Mouse (Mus musculus): ENCODE measurements around the gene March1. TPM values are rescaled to one million over a fixed set of nuclear protein-coding genes. Genes with fewer than 3 reads are reported as not detected.

March1 gene
- polyA plus RNA-seq, 2 experiments: 0.41 to 0.62 TPM

DNA sequence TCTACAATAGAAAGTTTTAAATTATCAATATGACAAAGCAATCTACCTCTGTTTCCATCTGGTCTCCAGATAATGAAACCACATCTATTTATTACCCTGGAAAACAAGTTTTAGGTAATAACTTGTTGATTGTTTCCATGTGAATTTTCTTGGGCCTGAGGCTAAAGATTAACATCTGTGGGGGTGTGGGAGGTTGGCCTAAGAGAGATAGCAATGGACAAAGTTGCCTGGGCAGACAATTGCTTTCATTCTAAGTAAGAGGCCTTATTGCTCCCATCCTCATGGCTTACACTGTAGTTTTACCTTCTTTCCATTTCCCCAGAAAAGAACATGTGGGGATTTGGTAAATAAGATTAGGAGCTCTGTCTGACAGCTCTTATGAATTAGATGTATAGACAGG, 125.4 kb downstream of the March1 start:
- DNase-seq (ENCODE audit: low spot score): peak; percentile 3
- no peaks in the 10 kb centered on the region for H3K27me3 ChIP-seq (ENCODE audit: control insufficient read depth, insufficient read depth, low read length)

DNA sequence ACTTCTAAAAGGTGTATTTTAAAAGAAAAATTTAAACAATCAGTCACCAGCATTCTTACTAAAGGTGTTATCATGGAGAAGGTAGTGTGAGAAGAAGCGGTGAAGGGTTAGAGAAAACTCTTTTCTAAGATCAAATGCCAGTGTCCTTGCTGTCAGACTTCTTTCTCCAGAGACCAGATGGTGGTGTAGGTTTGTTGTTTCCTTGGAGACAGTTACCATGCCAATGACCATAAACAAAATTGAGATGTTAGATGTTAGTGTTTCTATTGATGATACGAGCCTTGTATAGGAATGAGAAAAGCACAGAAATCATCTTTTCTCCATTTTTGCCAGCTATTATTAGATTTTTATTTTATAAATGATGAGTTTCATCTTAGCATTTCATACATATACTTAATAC, 158.1 kb downstream of the March1 start:
- Histone ChIP-seq H3K4me3 (replicated peaks; ENCODE audit: low read length) (no peak overlapping the region), H3K4me1 (ENCODE audit: control insufficient read depth, insufficient read depth, low read length) (no peaks in the 10 kb centered on the region), H3K9me3 (ENCODE audit: control insufficient read depth, low read length) (no peaks in the 10 kb centered on the region), H3K36me3 (ENCODE audit: control insufficient read depth, insufficient read depth, low read length) (no peaks in the 10 kb centered on the region), H3K27ac (replicated peaks; ENCODE audit: low read depth, low read length) (no peak overlapping the region), H3K9ac (ENCODE audit: low read depth, low read length, severe bottlenecking) (no peak overlapping the region), H3K27me3 (ENCODE audit: control insufficient read depth, insufficient read depth, low read length) (no peaks in the 10 kb centered on the region), H3K4me2 (replicated peaks; ENCODE audit: low read depth, low read length, severe bottlenecking) (no peak overlapping the region)
- ATAC-seq (ENCODE audit: low FRiP score, low read depth) (no peak), DNase-seq (ENCODE audit: low spot score) (no peak)
- 69% methylated on average over 2 of the region's 2 CpGs for WGBS
- TF ChIP-seq POLR2A (IDR thresholded peaks at IDR 0.05; ENCODE audit: borderline replicate concordance, extremely low read depth, insufficient read depth, insufficient read length): no peak

More for the DNA sequence above, 125.4 kb downstream of the March1 start:
- ATAC-seq (ENCODE audit: low FRiP score, low read depth): no peak
- TF ChIP-seq POLR2A (IDR thresholded peaks at IDR 0.05; ENCODE audit: borderline replicate concordance, extremely low read depth, insufficient read depth, insufficient read length): no peak
- no peak overlapping the region for H3K4me3 ChIP-seq (replicated peaks; ENCODE audit: low read length)
- H3K27ac ChIP-seq (replicated peaks; ENCODE audit: low read depth, low read length): no peak overlapping the region
- no peaks in the 10 kb centered on the region for H3K4me1 ChIP-seq (ENCODE audit: control insufficient read depth, insufficient read depth, low read length)
- no peaks in the 10 kb centered on the region for H3K9me3 ChIP-seq (ENCODE audit: control insufficient read depth, low read length)
- no peak overlapping the region for H3K9ac ChIP-seq (ENCODE audit: low read depth, low read length, severe bottlenecking)
- no peak overlapping the region for H3K4me2 ChIP-seq (replicated peaks; ENCODE audit: low read depth, low read length, severe bottlenecking)
- H3K36me3 ChIP-seq (ENCODE audit: control insufficient read depth, insufficient read depth, low read length): no peaks in the 10 kb centered on the region

DNA sequence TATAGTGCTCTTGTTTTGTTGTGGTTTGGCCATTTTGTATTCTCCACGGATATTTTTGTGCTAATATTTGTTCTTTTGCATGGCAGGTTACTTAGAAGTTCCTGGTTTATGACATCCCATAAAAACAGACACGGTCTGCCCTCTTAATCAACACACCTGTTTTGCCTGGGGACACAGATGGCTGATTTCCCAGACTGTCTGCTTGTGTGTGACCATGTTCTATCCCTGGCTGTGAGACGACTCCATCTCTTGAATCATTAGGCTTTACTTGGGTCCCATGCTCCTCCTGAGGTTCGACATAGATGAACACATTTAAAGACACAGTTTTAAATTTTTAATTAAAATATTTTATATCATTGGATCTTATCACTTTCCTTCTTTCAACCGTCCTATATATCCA, 163.5 kb downstream of the March1 start:
- Histone ChIP-seq H3K4me3 (replicated peaks; ENCODE audit: low read length) (no peak overlapping the region), H3K9me3 (ENCODE audit: control insufficient read depth, low read length) (no peaks in the 10 kb centered on the region), H3K9ac (ENCODE audit: low read depth, low read length, severe bottlenecking) (no peak overlapping the region), H3K36me3 (ENCODE audit: control insufficient read depth, insufficient read depth, low read length) (no peaks in the 10 kb centered on the region), H3K27me3 (ENCODE audit: control insufficient read depth, insufficient read depth, low read length) (no peaks in the 10 kb centered on the region), H3K4me2 (replicated peaks; ENCODE audit: low read depth, low read length, severe bottlenecking) (no peak overlapping the region), H3K27ac (replicated peaks; ENCODE audit: low read depth, low read length) (no peak overlapping the region), H3K4me1 (ENCODE audit: control insufficient read depth, insufficient read depth, low read length) (no peaks in the 10 kb centered on the region)
- WGBS: 29% methylated on average over 5 of the region's 5 CpGs
- TF ChIP-seq POLR2A (IDR thresholded peaks at IDR 0.05; ENCODE audit: borderline replicate concordance, extremely low read depth, insufficient read depth, insufficient read length): no peak
- DNase-seq (ENCODE audit: low spot score): peak; percentile 5
- no peak for ATAC-seq (ENCODE audit: low FRiP score, low read depth)

GRCm38 (mm10) chr8:65812971-65813370, 195.3 kb downstream of the March1 start:
- Histone ChIP-seq H3K27me3 (ENCODE audit: control insufficient read depth, insufficient read depth, low read length) (no peaks in the 10 kb centered on the region), H3K4me2 (replicated peaks; ENCODE audit: low read depth, low read length, severe bottlenecking) (no peak overlapping the region), H3K9ac (ENCODE audit: low read depth, low read length, severe bottlenecking) (no peak overlapping the region), H3K27ac (replicated peaks; ENCODE audit: low read depth, low read length) (no peak overlapping the region), H3K36me3 (ENCODE audit: control insufficient read depth, insufficient read depth, low read length) (no peaks in the 10 kb centered on the region), H3K9me3 (ENCODE audit: control insufficient read depth, low read length) (no peaks in the 10 kb centered on the region), H3K4me3 (replicated peaks; ENCODE audit: low read length) (no peak overlapping the region), H3K4me1 (ENCODE audit: control insufficient read depth, insufficient read depth, low read length) (no peaks in the 10 kb centered on the region)
- ATAC-seq (ENCODE audit: low FRiP score, low read depth) (no peak), DNase-seq (ENCODE audit: low spot score) (no peak)
- WGBS: 81% methylated on average over 2 of the region's 2 CpGs
- no peak for TF ChIP-seq POLR2A (IDR thresholded peaks at IDR 0.05; ENCODE audit: borderline replicate concordance, extremely low read depth, insufficient read depth, insufficient read length)

GRCm38 (mm10) chr8:65922294-65923019, 304.8 kb downstream of the March1 start:
- ATAC-seq (ENCODE audit: low FRiP score, low read depth) (no peak), DNase-seq (ENCODE audit: low spot score) (no peak)
- 66% methylated on average over 3 of the region's 3 CpGs for WGBS
- Histone ChIP-seq H3K4me1 (ENCODE audit: control insufficient read depth, insufficient read depth, low read length) (no peaks in the 10 kb centered on the region), H3K9ac (ENCODE audit: low read depth, low read length, severe bottlenecking) (no peak overlapping the region), H3K4me3 (replicated peaks; ENCODE audit: low read length) (no peak overlapping the region), H3K36me3 (ENCODE audit: control insufficient read depth, insufficient read depth, low read length) (no peaks in the 10 kb centered on the region), H3K4me2 (replicated peaks; ENCODE audit: low read depth, low read length, severe bottlenecking) (no peak overlapping the region), H3K27me3 (ENCODE audit: control insufficient read depth, insufficient read depth, low read length) (no peaks in the 10 kb centered on the region), H3K9me3 (ENCODE audit: control insufficient read depth, low read length) (no peaks in the 10 kb centered on the region), H3K27ac (replicated peaks; ENCODE audit: low read depth, low read length) (no peak overlapping the region)
- no peak for TF ChIP-seq POLR2A (IDR thresholded peaks at IDR 0.05; ENCODE audit: borderline replicate concordance, extremely low read depth, insufficient read depth, insufficient read length)

All from limb, embryonic 14.5 days (tissue).